Mouse (Mus musculus) MEL (cell line): ENCODE data around the gene Poll.

Experiments
- ETS1 ChIP-seq: IDR thresholded peaks from 2 replicates; pipeline ENCODE4 v1.6.1; 2012; ENCODE audit warnings: low read depth, mild to moderate bottlenecking, inconsistent platforms, low read length, improper control_type of control experiment, moderate library complexity
- GATA1 ChIP-seq: IDR thresholded peaks from 2 replicates; pipeline ENCODE4 v1.6.1; 2011; ENCODE audit warnings: low read depth, low read length, improper control_type of control experiment
- POLR2A ChIP-seq, 2 experiments: IDR thresholded peaks; 2 replicates each; pipeline ENCODE4 v1.6.1; 2011 to 2012; ENCODE audit warnings: low read length in 2 of 2, mild to moderate bottlenecking in 2 of 2, control low read depth in 1 of 2, improper control_type of control experiment in 1 of 2, low read depth in 1 of 2, moderate library complexity in 1 of 2; ENCODE audit not compliant: control insufficient read depth in 1 of 2, insufficient read depth in 1 of 2, poor library complexity in 1 of 2

- TF ChIP-seq GATA1 (no peak), ETS1 (no peak), POLR2A (IDR thresholded peaks at IDR 0.05; ENCODE audit: control insufficient read depth in 1 of 2, insufficient read depth in 1 of 2, low read depth in 1 of 2, low read length in 2 of 2, poor library complexity in 1 of 2) (no peak)
Measured at GRCm38 (mm10) chr19:45594079-45594478, 33.7 kb upstream of the Poll start.
